Mouse (Mus musculus) midbrain, postnatal 0 days (tissue): Measurements from ENCODE around the gene Psma7. TPM values are rescaled to one million over a fixed set of nuclear protein-coding genes. Genes with fewer than 3 reads are reported as not detected.

Source experiments
- ATAC-seq: fragments of 200-750 bp; cut with Nextera tagmentation; 2 replicates; pipeline ENCODE4 v1.8.0; 2017; ENCODE audit warnings: moderate number of reproducible peaks, mild to moderate bottlenecking, moderate TSS enrichment, moderate library complexity; ENCODE audit not compliant: low FRiP score
- DNase-seq: peaks from one replicate; pipeline ENCODE4 v3.0.0-alpha.2; 2015; ENCODE audit warnings: low spot score
- H3K27ac ChIP-seq: fragments of 300-500 bp; sonication (generic); 2 replicates; pipeline ENCODE4 v1.5.1; 2014; ENCODE audit warnings: low read depth, mild to moderate bottlenecking, low read length, mixed read lengths
- H3K27me3 ChIP-seq: fragments of 300-500 bp; sonication (generic); 2 replicates; pipeline ENCODE4 v1.6.1; 2014; ENCODE audit warnings: low read length, control low read depth, mixed read lengths; ENCODE audit not compliant: insufficient read depth
- H3K36me3 ChIP-seq: fragments of 300-500 bp; sonication (generic); 2 replicates; pipeline ENCODE4 v1.6.1; 2014; ENCODE audit warnings: low read length, control low read depth, mixed read lengths; ENCODE audit not compliant: insufficient read depth
- H3K4me1 ChIP-seq: fragments of 300-500 bp; sonication (generic); 2 replicates; pipeline ENCODE4 v1.6.1; 2014; ENCODE audit warnings: mild to moderate bottlenecking, control low read depth, antibody characterized with exemption, low read length, mixed read lengths; ENCODE audit not compliant: insufficient read depth
- H3K4me2 ChIP-seq: fragments of 300-500 bp; sonication (generic); 2 replicates; pipeline ENCODE4 v1.6.1; 2014; ENCODE audit warnings: low read depth, mild to moderate bottlenecking, low read length, mixed read lengths; ENCODE audit not compliant: poor library complexity, severe bottlenecking
- H3K4me3 ChIP-seq: fragments of 300-500 bp; sonication (generic); 2 replicates; pipeline ENCODE4 v1.5.1; 2014; ENCODE audit warnings: low read depth, mild to moderate bottlenecking, low read length, moderate library complexity
- H3K9ac ChIP-seq: fragments of 300-500 bp; sonication (generic); replicated peaks from 2 replicates; pipeline ENCODE4 v1.6.1; 2014; ENCODE audit warnings: mild to moderate bottlenecking, low read length, moderate library complexity, mixed read lengths; ENCODE audit not compliant: poor library complexity, severe bottlenecking
- H3K9me3 ChIP-seq: fragments of 300-500 bp; sonication (generic); 2 replicates; pipeline ENCODE4 v1.6.1; 2016; ENCODE audit warnings: low read length, control low read depth
- CTCF ChIP-seq: IDR thresholded peaks from 2 replicates; pipeline ENCODE4 v1.5.1; 2016; ENCODE audit warnings: antibody characterized with exemption, mild to moderate bottlenecking
- WGBS: fragments of 180-500 bp; shearing (Covaris S2); extraction: QIAGEN DNeasy Blood & Tissue Kit; methylation state at CpG from one replicate; pipeline ENCODE4 v1.1.7; 2014; 5-methylcytosine and 5-hydroxymethylcytosine counted together
- polyA plus RNA-seq: library from polyadenylated mRNA; unstranded; fragments of >200 nt; fragmentation: Nextera tagmentation; extraction: Ambion mirVana; gene quantifications from 2 replicates; pipeline ENCODE4 v1.2.1, GENCODE M21; 2015
- total RNA-seq: library from RNA; depleted of rRNA; stranded (reverse); fragments of >200 nt; gene quantifications from 2 replicates; pipeline ENCODE4 v1.2.3, GENCODE M21; 2014

The Psma7 gene
- total and polyA plus RNA-seq, 2 experiments from 2014 or later = 197 to 584 TPM

GRCm38 (mm10) chr2:180018573-180018972 is 23.7 kb downstream of the Psma7 start:
- no peaks in the 10 kb centered on the region for H3K36me3 ChIP-seq
- no peak for ATAC-seq
- no peaks in the 10 kb centered on the region for H3K4me1 ChIP-seq
- H3K27ac ChIP-seq = no peak overlapping the region
- no peak overlapping the region for H3K9ac ChIP-seq
- H3K4me2 ChIP-seq = no peak overlapping the region
- TF ChIP-seq CTCF = no peak
- H3K9me3 ChIP-seq = no peaks in the 10 kb centered on the region
- no peak for DNase-seq
- H3K4me3 ChIP-seq = no peak overlapping the region
- peaks cover 4% of the 10 kb centered on the region; the same call in 1 of the 2 replicates for H3K27me3 ChIP-seq
- WGBS = 85% methylated on average over 9 of the region's 9 CpGs

GRCm38 (mm10) chr2:180017632-180018031 is 24.6 kb downstream of the Psma7 start:
- DNase-seq (no peak), ATAC-seq (no peak)
- Histone ChIP-seq H3K27me3 (peaks cover 4% of the 10 kb centered on the region; the same call in 1 of the 2 replicates), H3K4me1 (no peaks in the 10 kb centered on the region), H3K27ac (no peak overlapping the region), H3K36me3 (no peaks in the 10 kb centered on the region), H3K4me2 (no peak overlapping the region), H3K9me3 (no peaks in the 10 kb centered on the region), H3K4me3 (no peak overlapping the region), H3K9ac (no peak overlapping the region)
- TF ChIP-seq CTCF = no peak
- WGBS = 59% methylated on average over 4 of the region's 4 CpGs

GRCm38 (mm10) chr2:180013686-180014085 is 28.5 kb downstream of the Psma7 start:
- no peak overlapping the region for H3K27ac ChIP-seq
- no peaks in the 10 kb centered on the region for H3K4me1 ChIP-seq
- no peak overlapping the region for H3K4me2 ChIP-seq
- WGBS = 93% methylated on average over 7 of the region's 7 CpGs
- H3K9ac ChIP-seq = no peak overlapping the region
- no peak for TF ChIP-seq CTCF
- no peaks in the 10 kb centered on the region for H3K27me3 ChIP-seq
- DNase-seq (no peak), ATAC-seq (no peak)
- no peaks in the 10 kb centered on the region for H3K36me3 ChIP-seq
- H3K4me3 ChIP-seq = no peak overlapping the region
- no peaks in the 10 kb centered on the region for H3K9me3 ChIP-seq

GRCm38 (mm10) chr2:180011370-180011769 is 30.9 kb downstream of the Psma7 start:
- no peak overlapping the region for H3K27ac ChIP-seq
- H3K4me3 ChIP-seq = no peak overlapping the region
- ATAC-seq (no peak), DNase-seq (no peak)
- no peaks in the 10 kb centered on the region for H3K9me3 ChIP-seq
- WGBS = 83% methylated on average over 6 of the region's 6 CpGs
- no peak for TF ChIP-seq CTCF
- no peak overlapping the region for H3K4me2 ChIP-seq
- no peaks in the 10 kb centered on the region for H3K4me1 ChIP-seq
- no peaks in the 10 kb centered on the region for H3K36me3 ChIP-seq
- H3K27me3 ChIP-seq = no peaks in the 10 kb centered on the region
- H3K9ac ChIP-seq = no peak overlapping the region

- no peak for DNase-seq
- no peaks in the 10 kb centered on the region for H3K36me3 ChIP-seq
- WGBS = 94% methylated on average over 7 of the region's 7 CpGs
- H3K4me3 ChIP-seq = no peak overlapping the region
- no peaks in the 10 kb centered on the region for H3K4me1 ChIP-seq
- H3K27ac ChIP-seq = no peak overlapping the region
- H3K9ac ChIP-seq = no peak overlapping the region
- no peak for TF ChIP-seq CTCF
- H3K27me3 ChIP-seq = no peaks in the 10 kb centered on the region
- H3K4me2 ChIP-seq = no peak overlapping the region
- H3K9me3 ChIP-seq = no peaks in the 10 kb centered on the region
- ATAC-seq = no peak
Measured at GRCm38 (mm10) chr2:180010686-180011085, 31.5 kb downstream of the Psma7 start.

GRCm38 (mm10) chr2:180006352-180007017 is 35.7 kb downstream of the Psma7 start:
- H3K36me3 ChIP-seq = no peaks in the 10 kb centered on the region
- H3K9me3 ChIP-seq = no peaks in the 10 kb centered on the region
- 40% methylated on average over 9 of the region's 9 CpGs for whole genome bisulfite sequencing
- no peak overlapping the region for H3K27ac ChIP-seq
- ATAC-seq (no peak), DNase-seq (no peak)
- no peaks in the 10 kb centered on the region for H3K4me1 ChIP-seq
- H3K4me3 ChIP-seq = no peak overlapping the region
- no peak overlapping the region for H3K9ac ChIP-seq
- H3K27me3 ChIP-seq = no peaks in the 10 kb centered on the region
- TF ChIP-seq CTCF = no peak
- no peak overlapping the region for H3K4me2 ChIP-seq
